Mouse (Mus musculus): ENCODE measurements at regions not wholly inside any gene's neighbourhood (a gene's known extent, or its start where the extent isn't known, plus 50 kb on each side); places are given as distances from the start of the nearest gene placed in this dataset.
A peak's percentile ranks its signal among the peaks of the same experiment; 100 is the strongest.

GRCm38 (mm10) chr5:62339958-62340597, 425.9 kb downstream of the Arap2 start:
- Histone ChIP-seq H3K9ac (ENCODE audit: low read depth, low read length) (no peak overlapping the region), H3K4me1 (ENCODE audit: control insufficient read depth, insufficient read depth, low read length) (no peaks in the 10 kb centered on the region), H3K27me3 (ENCODE audit: control insufficient read depth, insufficient read depth, low read depth, low read length) (no peaks in the 10 kb centered on the region), H3K27ac (ENCODE audit: low read length) (no peak overlapping the region), H3K9me3 (replicated peaks; ENCODE audit: control insufficient read depth, low read length, poor library complexity, severe bottlenecking) (no peaks in the 10 kb centered on the region), H3K4me3 (ENCODE audit: low read depth, low read length) (no peak overlapping the region), H3K4me2 (ENCODE audit: low read length) (no peak overlapping the region), H3K36me3 (ENCODE audit: control insufficient read depth, insufficient read depth, low read length) (no peaks in the 10 kb centered on the region)
- ATAC-seq, result no peak
- WGBS, result 82% methylated on average over 5 of the region's 5 CpGs

GRCm38 (mm10) chr5:62320682-62321081, 445.3 kb downstream of the Arap2 start:
- 0 out of 2 replicates have a peak, but pooled peaks have one; percentile 14 for ATAC-seq
- H3K4me2 ChIP-seq (ENCODE audit: low read length), result no peak overlapping the region
- H3K36me3 ChIP-seq (ENCODE audit: control insufficient read depth, insufficient read depth, low read length), result no peaks in the 10 kb centered on the region
- no peak overlapping the region for H3K9ac ChIP-seq (ENCODE audit: low read depth, low read length)
- H3K27me3 ChIP-seq (ENCODE audit: control insufficient read depth, insufficient read depth, low read depth, low read length), result no peaks in the 10 kb centered on the region
- 39% methylated on average over 2 of the region's 2 CpGs for WGBS
- H3K27ac ChIP-seq (ENCODE audit: low read length), result no peak overlapping the region
- no peaks in the 10 kb centered on the region for H3K4me1 ChIP-seq (ENCODE audit: control insufficient read depth, insufficient read depth, low read length)
- no peaks in the 10 kb centered on the region for H3K9me3 ChIP-seq (replicated peaks; ENCODE audit: control insufficient read depth, low read length, poor library complexity, severe bottlenecking)
- no peak overlapping the region for H3K4me3 ChIP-seq (ENCODE audit: low read depth, low read length)

GRCm38 (mm10) chr5:62305561-62305960, 460.4 kb downstream of the Arap2 start:
- Histone ChIP-seq H3K9me3 (replicated peaks; ENCODE audit: control insufficient read depth, low read length, poor library complexity, severe bottlenecking) (no peaks in the 10 kb centered on the region), H3K4me2 (ENCODE audit: low read length) (no peak overlapping the region), H3K36me3 (ENCODE audit: control insufficient read depth, insufficient read depth, low read length) (no peaks in the 10 kb centered on the region), H3K4me3 (ENCODE audit: low read depth, low read length) (no peak overlapping the region), H3K27me3 (ENCODE audit: control insufficient read depth, insufficient read depth, low read depth, low read length) (no peaks in the 10 kb centered on the region), H3K9ac (ENCODE audit: low read depth, low read length) (no peak overlapping the region), H3K4me1 (ENCODE audit: control insufficient read depth, insufficient read depth, low read length) (no peaks in the 10 kb centered on the region), H3K27ac (ENCODE audit: low read length) (no peak overlapping the region)
- no peak for ATAC-seq

GRCm38 (mm10) chr5:62296858-62297257, 469.1 kb downstream of the Arap2 start:
- whole genome bisulfite sequencing, result 83% methylated on average over 1 of the region's 1 CpGs
- H3K9me3 ChIP-seq (replicated peaks; ENCODE audit: control insufficient read depth, low read length, poor library complexity, severe bottlenecking), result 0 out of 2 replicates have a peak, but pooled peaks cover 2% of the 10 kb centered on the region
- no peaks in the 10 kb centered on the region for H3K36me3 ChIP-seq (ENCODE audit: control insufficient read depth, insufficient read depth, low read length)
- no peak overlapping the region for H3K4me3 ChIP-seq (ENCODE audit: low read depth, low read length)
- no peak overlapping the region for H3K27ac ChIP-seq (ENCODE audit: low read length)
- no peak overlapping the region for H3K9ac ChIP-seq (ENCODE audit: low read depth, low read length)
- no peak overlapping the region for H3K4me2 ChIP-seq (ENCODE audit: low read length)
- H3K4me1 ChIP-seq (ENCODE audit: control insufficient read depth, insufficient read depth, low read length), result no peaks in the 10 kb centered on the region
- ATAC-seq, result no peak
- no peaks in the 10 kb centered on the region for H3K27me3 ChIP-seq (ENCODE audit: control insufficient read depth, insufficient read depth, low read depth, low read length)

All from midbrain, embryonic 16.5 days (tissue).